Mouse (Mus musculus) stomach, embryonic 14.5 days (tissue): ENCODE measurements around the gene Ehd2. TPM values are rescaled to one million over a fixed set of nuclear protein-coding genes. Genes with fewer than 3 reads are reported as not detected.

Source experiments
- ATAC-seq: fragments of 200-750 bp; cut with Nextera tagmentation; 2 replicates; pipeline ENCODE4 v1.8.0; 2017; ENCODE audit warnings: low read depth, moderate TSS enrichment; ENCODE audit not compliant: insufficient number of reproducible peaks, insufficient read depth, low FRiP score
- H3K27ac ChIP-seq: fragments of 300-500 bp; sonication (generic); 2 replicates; pipeline ENCODE4 v1.5.1; 2014; ENCODE audit warnings: mild to moderate bottlenecking, low read length, moderate library complexity, mixed read lengths
- H3K27me3 ChIP-seq: fragments of 300-500 bp; sonication (generic); 2 replicates; pipeline ENCODE4 v1.6.1; 2014; ENCODE audit warnings: low read length, control low read depth, mixed read lengths; ENCODE audit not compliant: control insufficient read depth, insufficient read depth
- H3K36me3 ChIP-seq: fragments of 300-500 bp; sonication (generic); 2 replicates; pipeline ENCODE4 v1.6.1; 2014; ENCODE audit warnings: mild to moderate bottlenecking, control low read depth, low read length, moderate library complexity, mixed read lengths; ENCODE audit not compliant: control insufficient read depth, insufficient read depth
- H3K4me1 ChIP-seq: fragments of 300-500 bp; sonication (generic); 2 replicates; pipeline ENCODE4 v1.6.1; 2014; ENCODE audit warnings: low read length, control low read depth, mixed read lengths; ENCODE audit not compliant: control insufficient read depth, insufficient read depth
- H3K4me2 ChIP-seq: fragments of 300-500 bp; sonication (generic); replicated peaks from 2 replicates; pipeline ENCODE4 v1.6.1; 2014; ENCODE audit warnings: low read depth, low read length, control low read depth
- H3K4me3 ChIP-seq: fragments of 300-500 bp; sonication (generic); 2 replicates; pipeline ENCODE4 v1.5.1; 2014; ENCODE audit warnings: low read depth, low read length, control low read depth
- H3K9ac ChIP-seq: fragments of 300-500 bp; sonication (generic); replicated peaks from 2 replicates; pipeline ENCODE4 v1.6.1; 2014; ENCODE audit warnings: low read depth, mild to moderate bottlenecking, control low read depth, low read length, moderate library complexity, mixed read lengths
- H3K9me3 ChIP-seq: fragments of 300-500 bp; sonication (generic); 2 replicates; pipeline ENCODE4 v1.6.1; 2016; ENCODE audit warnings: low read depth, low read length, control low read depth; ENCODE audit not compliant: control insufficient read depth
- WGBS: fragments of 180-500 bp; shearing (Covaris S2); extraction: QIAGEN DNeasy Blood & Tissue Kit; methylation state at CpG from one replicate; pipeline ENCODE4 v1.1.7; 2014; 5-methylcytosine and 5-hydroxymethylcytosine counted together
- polyA plus RNA-seq: library from polyadenylated mRNA; unstranded; fragments of >200 nt; fragmentation: Nextera tagmentation; extraction: Ambion mirVana; gene quantifications from 2 replicates; pipeline ENCODE4 v1.2.1, GENCODE M21; 2014

Ehd2 gene
- polyA plus RNA-seq, 1 experiment from 2014 or later, result 36.1 TPM

DNA sequence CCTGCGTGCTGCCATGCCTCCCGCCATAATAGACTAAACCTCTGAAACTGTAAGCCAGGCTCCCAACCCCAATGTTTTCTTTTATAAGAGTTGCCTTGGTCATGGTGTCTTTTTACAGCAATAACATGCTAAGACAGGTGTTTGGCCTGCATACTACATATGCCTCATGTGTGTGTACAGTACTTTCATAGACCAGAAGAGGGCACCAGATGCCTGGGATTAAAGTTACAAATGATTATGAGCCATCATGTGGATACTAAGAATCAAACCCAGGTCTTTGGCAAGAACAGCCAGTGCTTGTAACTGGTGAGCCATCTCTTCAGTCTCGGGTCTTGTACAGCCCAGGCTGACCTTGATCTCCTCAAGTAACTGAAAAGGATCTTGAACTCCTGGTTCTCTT lies 2.3 kb upstream of the Ehd2 start:
- H3K27ac ChIP-seq, result no peak overlapping the region
- no peaks in the 10 kb centered on the region; the same call in 1 of the 2 replicates for H3K4me1 ChIP-seq
- no peak for ATAC-seq
- no peak overlapping the region for H3K4me2 ChIP-seq
- no peaks in the 10 kb centered on the region for H3K9me3 ChIP-seq
- no peaks in the 10 kb centered on the region for H3K27me3 ChIP-seq
- H3K36me3 ChIP-seq, result peaks cover 21% of the 10 kb centered on the region
- no peak overlapping the region for H3K4me3 ChIP-seq
- WGBS, result 85% methylated on average over 3 of the region's 3 CpGs
- no peak overlapping the region for H3K9ac ChIP-seq

DNA sequence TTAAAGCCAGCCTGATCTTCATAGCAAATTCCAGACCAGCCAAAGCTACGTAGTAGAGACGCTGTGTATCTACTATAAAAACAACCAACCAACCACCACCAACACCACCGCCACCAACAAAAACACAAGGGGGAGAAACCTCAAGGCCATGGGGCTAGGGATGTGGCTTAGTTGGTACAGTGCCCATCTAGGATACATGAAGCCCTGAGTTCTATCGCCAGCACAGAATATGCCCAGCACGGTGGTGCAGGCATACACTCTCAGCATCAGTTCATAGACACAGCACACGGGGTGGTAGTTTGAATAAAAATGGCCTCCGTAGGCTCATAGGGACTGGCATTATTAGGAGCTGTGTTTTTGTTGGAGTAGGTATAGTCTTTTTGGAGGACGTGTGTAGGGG lies 955 bp upstream of the Ehd2 start:
- H3K9me3 ChIP-seq, result no peaks in the 10 kb centered on the region
- 86% methylated on average over 8 of the region's 8 CpGs for WGBS
- H3K4me3 ChIP-seq, result no peak overlapping the region
- no peak overlapping the region for H3K9ac ChIP-seq
- H3K27ac ChIP-seq, result no peak overlapping the region
- no peaks in the 10 kb centered on the region for H3K27me3 ChIP-seq
- ATAC-seq, result no peak
- peaks cover 14% of the 10 kb centered on the region for H3K36me3 ChIP-seq
- peaks cover under 1% of the 10 kb centered on the region; the same call in 1 of the 2 replicates for H3K4me1 ChIP-seq
- H3K4me2 ChIP-seq, result no peak overlapping the region

DNA sequence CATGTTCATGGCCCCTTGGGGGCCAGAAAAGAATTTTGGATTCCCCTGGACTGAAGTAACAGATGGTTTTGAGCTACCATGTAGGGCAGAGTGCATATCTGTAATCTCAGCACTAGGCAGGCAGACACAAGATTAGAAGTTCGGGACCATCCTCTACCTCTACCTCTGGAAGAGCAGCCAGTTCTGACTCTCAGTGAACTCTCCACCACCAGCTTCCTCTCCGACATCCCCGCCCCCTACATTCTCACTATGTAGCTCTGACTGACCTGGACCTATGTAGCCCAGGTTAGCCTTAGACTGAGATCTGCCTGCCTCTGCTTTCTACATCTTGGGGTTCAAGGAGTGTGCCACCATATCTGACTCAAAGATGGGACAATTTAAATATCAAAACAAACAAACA lies 878 bp downstream of the Ehd2 start:
- peaks cover 19% of the 10 kb centered on the region for H3K4me1 ChIP-seq
- H3K4me2 ChIP-seq, result peak overlapping the region; percentile 43
- ATAC-seq, result no peak
- H3K9me3 ChIP-seq, result no peaks in the 10 kb centered on the region
- H3K27ac ChIP-seq, result no peak overlapping the region
- H3K9ac ChIP-seq, result no peak overlapping the region
- H3K4me3 ChIP-seq, result peak overlapping the region; percentile 42
- 75% methylated on average over 3 of the region's 3 CpGs for WGBS
- H3K27me3 ChIP-seq, result no peaks in the 10 kb centered on the region
- H3K36me3 ChIP-seq, result peaks cover 6% of the 10 kb centered on the region

DNA sequence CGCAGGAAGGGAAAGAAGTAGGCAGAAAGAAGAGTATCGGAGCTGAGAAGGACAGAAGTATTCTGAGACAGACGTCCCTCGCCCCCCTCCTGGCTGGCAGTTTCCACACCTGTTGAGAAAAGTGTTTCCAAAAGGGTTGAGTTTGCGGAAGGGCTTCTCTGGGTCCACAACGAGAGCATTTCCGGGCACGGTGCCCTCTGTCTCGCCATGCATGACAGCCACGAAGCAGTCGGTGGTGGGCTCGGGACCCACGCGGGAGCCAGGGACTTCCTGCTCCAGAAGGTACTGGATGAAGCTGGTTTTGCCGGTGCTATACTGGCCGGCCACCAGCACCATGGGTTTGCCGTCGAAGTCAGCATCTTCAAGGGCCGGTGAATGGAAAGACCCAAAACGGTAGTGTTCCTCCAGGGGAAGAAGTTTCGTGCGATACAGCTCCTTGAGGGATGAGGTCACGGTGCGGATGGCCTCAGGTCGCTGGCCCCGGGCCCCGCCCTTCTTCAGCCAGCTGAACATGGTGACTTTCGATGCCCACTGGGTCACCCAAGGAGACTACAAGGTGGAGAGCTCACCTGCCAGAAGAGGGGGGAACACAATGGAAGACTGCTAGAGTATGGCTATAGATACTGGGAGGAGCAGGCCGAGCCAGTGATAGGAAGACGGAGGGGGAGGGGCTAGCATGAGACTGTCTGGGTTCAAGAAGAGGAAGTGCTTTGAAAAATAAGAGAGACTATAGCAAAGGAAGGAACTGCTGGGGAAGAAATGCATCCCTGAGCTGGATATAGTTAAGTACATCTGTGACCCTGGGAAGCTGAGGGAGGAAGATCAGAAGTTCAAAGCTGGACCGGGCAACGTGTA lies 3.3 kb downstream of the Ehd2 start:
- no peaks in the 10 kb centered on the region for H3K27me3 ChIP-seq
- no peak for ATAC-seq
- H3K4me2 ChIP-seq, result peak overlapping the region; percentile 17; the same call in 1 of the 2 replicates
- no peak overlapping the region; the same call in 1 of the 2 replicates for H3K4me3 ChIP-seq
- no peaks in the 10 kb centered on the region for H3K9me3 ChIP-seq
- H3K36me3 ChIP-seq, result peaks cover 3% of the 10 kb centered on the region; the same call in 1 of the 2 replicates
- peak overlapping the region; percentile 92; the same call in 1 of the 2 replicates for H3K27ac ChIP-seq
- no peak overlapping the region for H3K9ac ChIP-seq
- WGBS, result 83% methylated on average over 32 of the region's 32 CpGs
- peaks cover 24% of the 10 kb centered on the region for H3K4me1 ChIP-seq

DNA sequence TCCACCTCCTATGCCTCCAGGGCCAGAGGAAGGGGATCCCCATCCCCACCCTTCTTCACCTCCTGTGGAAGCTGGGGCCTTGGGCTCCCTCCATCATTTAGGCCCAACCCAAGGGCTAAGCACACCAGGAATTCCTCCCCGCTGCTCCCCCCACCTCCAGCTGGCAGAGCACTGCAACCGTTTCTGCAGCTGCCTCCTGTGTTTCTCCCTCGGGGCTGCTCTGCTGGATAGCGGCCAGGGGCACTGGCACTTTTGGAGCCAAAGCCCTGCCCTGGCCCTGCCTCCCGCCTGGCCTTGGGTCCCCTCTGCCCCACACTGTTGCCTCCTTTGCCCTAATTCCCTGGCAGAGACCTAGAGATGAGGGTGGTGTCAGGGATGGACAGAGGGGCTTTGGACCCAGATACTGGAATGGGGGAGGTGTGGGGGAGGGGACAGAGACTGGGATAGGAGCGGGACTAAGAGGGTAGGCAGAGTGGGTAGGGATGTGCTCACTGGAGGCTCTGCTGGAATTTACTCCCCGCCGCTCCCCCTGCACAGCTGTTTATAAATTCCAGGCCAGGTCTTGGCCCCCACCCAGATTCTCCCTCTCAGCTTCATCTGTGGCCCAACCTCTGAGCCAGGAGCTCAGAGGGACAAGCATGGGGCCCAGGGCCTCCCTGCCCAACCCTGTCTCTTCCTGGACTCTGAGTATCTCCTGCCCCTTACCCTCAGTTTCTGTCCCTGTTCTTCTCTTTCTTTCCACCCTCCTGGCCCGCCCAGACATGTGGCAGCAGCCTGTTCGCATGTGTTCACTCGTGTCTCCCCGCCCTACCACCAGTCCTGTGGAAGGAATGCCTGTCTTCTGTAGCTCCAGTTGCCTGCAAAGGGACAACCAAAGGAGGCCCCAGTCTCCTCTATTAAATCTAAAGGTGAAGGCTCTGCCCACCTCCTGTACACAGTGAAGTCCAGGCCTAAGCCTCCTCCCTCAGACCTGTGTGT lies 4.8 kb downstream of the Ehd2 start:
- peak; percentile 62; the same call in 1 of the 2 replicates for ATAC-seq
- Histone ChIP-seq H3K36me3 (peaks cover 3% of the 10 kb centered on the region; the same call in 1 of the 2 replicates), H3K9me3 (no peaks in the 10 kb centered on the region), H3K4me1 (peaks cover 24% of the 10 kb centered on the region), H3K9ac (no peak overlapping the region), H3K4me3 (peak overlapping the region; percentile 1; the same call in 1 of the 2 replicates), H3K27me3 (no peaks in the 10 kb centered on the region), H3K4me2 (peak overlapping the region; percentile 34), H3K27ac (peak overlapping the region; percentile 92)
- 13% methylated on average over 12 of the region's 12 CpGs for WGBS

DNA sequence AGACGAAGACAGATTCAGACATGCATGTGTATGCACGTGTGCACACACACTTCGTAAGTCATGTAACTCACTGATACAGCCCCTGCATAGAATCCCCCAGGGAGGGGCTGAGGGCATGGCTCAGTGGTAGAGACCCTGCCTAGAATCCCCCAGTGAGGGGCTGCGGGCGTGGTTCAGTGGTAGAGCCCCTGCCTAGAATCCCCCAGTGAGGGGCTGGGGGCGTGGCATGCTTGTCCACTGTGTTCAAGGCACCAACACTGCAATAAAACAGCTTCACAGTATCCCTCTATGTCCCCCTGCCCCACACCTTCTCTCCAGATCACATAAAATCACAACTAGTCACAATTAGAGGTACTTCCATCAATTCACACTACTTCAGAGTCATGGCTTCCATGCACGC lies 5.6 kb downstream of the Ehd2 start:
- Histone ChIP-seq H3K27me3 (no peaks in the 10 kb centered on the region), H3K36me3 (peaks cover 3% of the 10 kb centered on the region; the same call in 1 of the 2 replicates), H3K27ac (peak overlapping the region; percentile 92), H3K9me3 (no peaks in the 10 kb centered on the region), H3K4me1 (peaks cover 24% of the 10 kb centered on the region), H3K4me3 (0 out of 2 replicates have a peak overlapping the region, but pooled peaks have one; percentile 1), H3K4me2 (peak overlapping the region; percentile 34; the same call in 1 of the 2 replicates), H3K9ac (no peak overlapping the region)
- no peak for ATAC-seq
- 89% methylated on average over 7 of the region's 7 CpGs for WGBS

DNA sequence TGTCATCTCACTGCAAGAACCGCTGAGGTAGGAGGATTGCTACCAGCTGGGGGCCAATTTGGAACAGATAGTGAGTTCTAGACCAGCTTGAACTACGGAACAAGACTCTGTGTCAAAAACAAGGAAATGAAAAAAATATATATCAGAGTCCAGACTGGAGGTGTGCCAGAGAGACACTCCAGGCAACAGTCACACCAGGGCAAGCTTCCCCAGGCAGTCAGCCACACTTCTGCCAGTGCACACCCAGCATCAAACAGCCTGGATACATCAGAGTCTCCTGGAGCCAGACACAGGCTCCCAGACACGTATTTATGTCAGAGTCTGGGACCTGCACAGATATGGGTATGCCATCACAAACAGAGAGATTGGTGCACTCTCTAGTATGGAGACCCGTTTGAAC lies 6.1 kb downstream of the Ehd2 start:
- Histone ChIP-seq H3K36me3 (peaks cover 3% of the 10 kb centered on the region; the same call in 1 of the 2 replicates), H3K9ac (no peak overlapping the region), H3K27ac (peak overlapping the region; percentile 92; the same call in 1 of the 2 replicates), H3K9me3 (no peaks in the 10 kb centered on the region), H3K4me3 (no peak overlapping the region), H3K27me3 (no peaks in the 10 kb centered on the region), H3K4me2 (no peak overlapping the region), H3K4me1 (peaks cover 24% of the 10 kb centered on the region)
- WGBS, result 60% methylated on average over 4 of the region's 4 CpGs
- ATAC-seq, result no peak

DNA sequence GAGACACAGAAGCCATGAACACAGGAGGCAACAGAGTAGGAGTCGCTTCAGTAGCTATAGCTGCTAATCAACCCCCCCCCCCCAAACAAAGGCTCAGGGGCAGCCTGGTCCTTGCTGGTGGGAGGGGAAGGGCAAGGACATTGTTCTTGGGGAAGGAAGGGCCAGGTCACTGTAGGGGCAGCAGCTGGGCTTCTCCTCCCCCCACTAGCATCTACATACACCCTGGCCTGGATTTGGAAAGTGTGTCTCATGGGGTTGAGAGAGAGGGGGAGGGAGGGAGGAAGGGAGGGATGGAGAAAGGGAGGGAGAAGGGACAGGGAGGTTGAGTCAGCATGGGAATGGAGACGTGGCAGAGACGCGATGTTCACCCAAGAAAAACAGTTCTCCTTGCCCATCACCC lies 6.7 kb downstream of the Ehd2 start:
- H3K36me3 ChIP-seq, result peaks cover 3% of the 10 kb centered on the region; the same call in 1 of the 2 replicates
- no peak overlapping the region for H3K9ac ChIP-seq
- ATAC-seq, result no peak
- H3K9me3 ChIP-seq, result no peaks in the 10 kb centered on the region
- peaks cover 24% of the 10 kb centered on the region for H3K4me1 ChIP-seq
- no peaks in the 10 kb centered on the region for H3K27me3 ChIP-seq
- 63% methylated on average over 4 of the region's 4 CpGs for WGBS
- H3K27ac ChIP-seq, result no peak overlapping the region
- H3K4me3 ChIP-seq, result no peak overlapping the region
- H3K4me2 ChIP-seq, result no peak overlapping the region
